Mouse (Mus musculus) cortical plate, adult 2 months (tissue): Measurements from ENCODE around the gene Dner.

Experiments used
- CTCF ChIP-seq: fragments of 200-500 bp; IDR thresholded peaks from 2 replicates; pipeline ENCODE4 v1.5.1; 2011; ENCODE audit warnings: mild to moderate bottlenecking, control low read depth, low read length; ENCODE audit not compliant: insufficient read depth; ENCODE audit errors: extremely low read depth
- POLR2A ChIP-seq: fragments of 200-500 bp; IDR thresholded peaks from 2 replicates; pipeline ENCODE4 v1.6.1; 2011; ENCODE audit warnings: mild to moderate bottlenecking, low read length, control low read depth; ENCODE audit not compliant: insufficient read depth; ENCODE audit errors: extremely low read depth

- TF ChIP-seq CTCF (no peak), POLR2A (no peak)
Observed at GRCm38 (mm10) chr1:84402154-84402553, 293.9 kb downstream of the Dner start.
